Mouse (Mus musculus): ENCODE data around the gene Zfp362. TPM values are rescaled to one million over a fixed set of nuclear protein-coding genes. Genes with fewer than 3 reads are reported as not detected.

Gene Zfp362
- total RNA-seq (2021): 10 to 100 TPM; 24.7 to 29.8 TPM
- long read RNA-seq, experiment 1, transcript Zfp362-202 (9 exons, 2,812 nt): major isoform, 15 of 50 reads
- long read RNA-seq, experiment 1, partial matches to known transcripts: 26 of 50 reads
- long read RNA-seq, experiment 1, other reads (novel, unspliced or antisense): 9 of 50 reads
- long read RNA-seq, experiment 2, transcript Zfp362-202 (9 exons, 2,812 nt): major isoform, 15 of 41 reads
- long read RNA-seq, experiment 2, partial matches to known transcripts: 17 of 41 reads
- long read RNA-seq, experiment 2, other reads (novel, unspliced or antisense): 9 of 41 reads

- peak; percentile 47 to 60 for DNase-seq (ENCODE audit: low spot score in 2 of 2)
Observed at GRCm38 (mm10) chr4:128806043-128806826, at the start of gene Zfp362. TSS of gene Zfp362 (minus strand) at chr4:128806045.

DNA sequence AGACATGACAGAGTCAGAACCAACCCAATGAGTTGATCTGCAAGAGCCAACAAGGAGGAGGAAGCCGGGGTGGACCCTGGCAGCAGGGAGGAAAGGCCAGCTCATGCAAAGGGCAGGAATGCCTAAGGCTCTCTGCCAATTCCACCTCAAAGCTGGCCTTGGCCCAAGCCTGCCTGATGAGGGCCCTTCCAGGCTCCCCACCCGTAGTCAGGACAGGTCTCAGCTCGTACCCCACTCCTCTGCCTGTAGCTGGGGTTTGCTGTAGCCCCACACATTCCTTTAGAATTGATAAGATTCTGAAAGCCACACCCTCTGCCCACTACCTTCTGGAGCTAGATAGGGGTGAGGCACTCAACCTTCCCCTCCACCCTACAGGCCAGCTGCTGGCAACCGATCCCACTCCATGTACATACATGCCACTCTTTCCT, 49.8 kb upstream of the Zfp362 start:
- DNase-seq (ENCODE audit: low spot score in 2 of 2): no peak

- DNase-seq (ENCODE audit: low spot score in 2 of 2): no peak
Observed at GRCm38 (mm10) chr4:128853117-128853516, 47.3 kb upstream of the Zfp362 start.

GRCm38 (mm10) chr4:128852266-128852887, 46.5 kb upstream of the Zfp362 start:
- DNase-seq (ENCODE audit: low spot score in 2 of 2): no peak

DNA sequence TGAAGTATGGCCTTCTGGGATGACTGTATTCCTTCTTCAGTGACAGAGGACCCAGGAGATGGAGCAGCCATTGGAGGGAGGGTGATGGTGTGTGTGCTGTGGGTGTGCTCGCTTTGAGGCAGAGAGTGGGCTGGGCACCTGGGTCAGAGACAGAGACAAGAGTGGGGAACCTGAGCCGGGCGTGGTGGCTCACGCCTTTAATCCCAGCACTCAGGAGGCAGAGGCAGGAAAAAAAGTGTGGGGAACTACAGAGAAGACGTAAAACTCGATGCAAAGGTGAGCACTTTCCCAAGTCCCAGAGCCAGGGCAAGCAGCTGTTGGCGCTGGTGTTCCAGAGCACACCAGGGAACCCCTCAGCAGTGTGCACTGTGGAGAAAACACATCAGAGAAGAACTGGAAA, 43.8 kb upstream of the Zfp362 start:
- no peak for DNase-seq (ENCODE audit: low spot score in 2 of 2)

- no peak for DNase-seq (ENCODE audit: low spot score in 2 of 2)
Observed at GRCm38 (mm10) chr4:128848961-128849360, 43.1 kb upstream of the Zfp362 start.

DNA sequence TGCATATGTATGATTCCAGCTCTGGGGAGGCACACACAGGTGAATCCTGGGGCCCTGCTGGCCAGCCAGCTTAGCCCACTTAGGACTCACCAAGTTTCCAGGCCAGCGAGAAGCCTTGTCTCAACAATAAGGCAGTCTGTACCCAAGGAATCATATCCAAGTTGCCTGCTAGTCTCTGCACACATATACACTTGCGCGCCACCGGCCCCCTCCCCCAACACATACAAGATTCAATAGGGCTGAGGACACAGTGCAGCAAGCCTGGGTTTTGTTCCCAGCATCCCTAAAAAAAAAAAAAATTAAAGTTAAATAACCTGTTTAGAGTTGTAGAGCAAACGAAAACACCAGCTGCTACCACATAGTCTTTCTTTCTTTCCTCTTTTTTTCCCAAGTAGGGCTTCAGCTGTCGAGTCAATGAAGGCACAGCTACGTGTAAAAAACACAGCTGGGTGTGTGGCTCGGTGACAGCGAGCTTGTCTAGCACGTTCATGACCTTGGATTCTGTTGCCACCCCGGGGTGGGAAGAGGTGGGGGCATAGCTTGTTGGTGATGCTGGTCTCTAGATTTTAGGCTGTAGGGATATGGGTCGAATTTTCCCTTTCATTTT, 39.6 kb upstream of the Zfp362 start:
- peak in 1 of 2 experiments; percentile 24 for DNase-seq (ENCODE audit: low spot score in 2 of 2)

- DNase-seq (ENCODE audit: low spot score in 2 of 2): no peak
Observed at GRCm38 (mm10) chr4:128844566-128844965, 38.7 kb upstream of the Zfp362 start.

- DNase-seq (ENCODE audit: low spot score in 2 of 2): no peak
Observed at GRCm38 (mm10) chr4:128841259-128841658, 35.4 kb upstream of the Zfp362 start.

- DNase-seq (ENCODE audit: low spot score in 2 of 2): peak in 1 of 2 experiments; percentile 27
Observed at GRCm38 (mm10) chr4:128839811-128840738, 34.2 kb upstream of the Zfp362 start.

DNA sequence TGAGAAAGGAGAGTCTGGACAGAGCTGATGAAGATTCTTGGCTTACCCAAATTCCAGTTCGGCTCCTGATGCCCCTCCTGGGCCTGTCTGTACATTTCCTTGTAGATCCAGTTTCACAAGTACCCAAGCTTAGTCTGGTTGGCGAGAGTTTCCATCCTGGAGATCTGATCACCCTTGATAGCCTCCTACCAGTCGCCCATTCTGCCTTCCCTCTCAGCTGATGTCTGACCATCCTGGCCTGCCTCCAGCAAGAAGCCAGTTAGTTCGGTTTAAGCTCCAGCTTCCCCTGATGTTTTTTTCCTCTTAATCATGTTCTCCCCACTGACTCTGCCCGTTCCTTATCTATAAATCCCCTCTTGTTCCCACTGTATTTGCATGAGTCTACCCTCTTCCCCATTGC, 32.4 kb upstream of the Zfp362 start:
- DNase-seq (ENCODE audit: low spot score in 2 of 2): no peak

DNA sequence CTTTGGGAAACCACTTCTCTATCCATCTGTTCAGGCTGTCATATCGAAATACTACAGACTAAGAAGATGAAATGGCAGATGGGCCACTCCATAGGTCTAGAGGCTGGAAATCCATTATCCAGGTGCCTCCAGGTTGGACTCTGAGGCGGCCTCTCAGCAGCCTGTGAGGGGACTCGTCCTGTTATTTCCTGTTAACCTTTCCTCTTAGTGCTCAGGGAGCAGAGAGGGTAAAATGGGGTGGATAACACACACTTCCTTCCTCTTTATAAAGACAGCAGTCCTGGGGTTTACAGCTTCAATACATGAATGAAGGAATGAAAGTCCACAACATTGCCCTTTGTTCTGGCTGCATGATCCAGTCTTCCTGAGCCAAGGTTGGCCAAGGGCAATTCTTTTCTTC, 18.3 kb upstream of the Zfp362 start:
- no peak for DNase-seq (ENCODE audit: low spot score in 2 of 2)

- DNase-seq (ENCODE audit: low spot score in 2 of 2): no peak
Observed at GRCm38 (mm10) chr4:128820568-128820967, 14.7 kb upstream of the Zfp362 start.

DNA sequence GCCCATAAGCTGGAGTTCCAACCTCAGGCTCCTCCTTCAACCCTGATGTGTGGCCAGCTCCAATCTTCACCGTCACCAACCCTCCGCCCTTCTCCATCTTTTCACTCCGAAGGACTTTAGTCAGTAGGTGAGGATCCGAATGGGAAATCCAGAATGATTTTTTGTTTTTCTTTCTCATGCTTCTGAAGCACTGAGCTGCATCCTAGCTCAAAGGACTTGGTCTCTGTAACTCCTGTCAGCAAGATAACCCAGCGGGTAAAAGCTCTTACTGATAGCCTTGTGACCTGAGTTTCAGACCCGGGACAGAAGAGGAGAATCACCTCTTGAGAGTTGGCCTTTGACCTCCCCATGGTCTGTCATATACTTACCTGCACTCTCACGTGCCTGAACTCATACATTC, 11.2 kb upstream of the Zfp362 start:
- DNase-seq (ENCODE audit: low spot score in 2 of 2): no peak

- peak in 1 of 2 experiments; percentile 68 for DNase-seq (ENCODE audit: low spot score in 2 of 2)
Observed at GRCm38 (mm10) chr4:128811382-128812056, 5.7 kb upstream of the Zfp362 start.

GRCm38 (mm10) chr4:128806827-128807179, 958 bp upstream of the Zfp362 start:
- DNase-seq (ENCODE audit: low spot score in 2 of 2): peak; percentile 50 to 66

GRCm38 (mm10) chr4:128805150-128806042, 449 bp downstream of the Zfp362 start:
- DNase-seq (ENCODE audit: low spot score in 2 of 2): peak in 1 of 2 experiments; percentile 30

- no peak for DNase-seq (ENCODE audit: low spot score in 2 of 2)
Observed at GRCm38 (mm10) chr4:128804426-128805149, 1.3 kb downstream of the Zfp362 start.

Measured in gastrocnemius, postnatal 4 days (tissue).